Mouse (Mus musculus): ENCODE measurements around the gene Nbea. TPM values are rescaled to one million over a fixed set of nuclear protein-coding genes. Genes with fewer than 3 reads are reported as not detected.

Gene Nbea
- polyA plus RNA-seq, 1 experiment from 2014 or later, result 0.03 TPM

- 12% methylated on average over 53 of the region's 54 CpGs for WGBS (ENCODE audit: missing documents)
- no peak overlapping the region for H3K4me3 ChIP-seq (ENCODE audit: inconsistent target)
Observed at GRCm38 (mm10) chr3:55787487-55788213, 395.9 kb downstream of the Nbea start.

GRCm38 (mm10) chr3:55786835-55787486, 396.5 kb downstream of the Nbea start:
- no peak overlapping the region for H3K4me3 ChIP-seq (ENCODE audit: inconsistent target)
- 82% methylated on average over 17 of the region's 17 CpGs for WGBS (ENCODE audit: missing documents)
- no peaks in the 10 kb centered on the region for H3K36me3 ChIP-seq (ENCODE audit: inconsistent target)
- H3K79me2 ChIP-seq (ENCODE audit: inconsistent target), result no peaks in the 10 kb centered on the region
- no peak overlapping the region for H3K27ac ChIP-seq

More at GRCm38 (mm10) chr3:55787487-55788213, 395.9 kb downstream of the Nbea start:
- Histone ChIP-seq H3K36me3 (ENCODE audit: inconsistent target) (no peaks in the 10 kb centered on the region), H3K79me2 (ENCODE audit: inconsistent target) (no peaks in the 10 kb centered on the region), H3K27ac (no peak overlapping the region)

DNA sequence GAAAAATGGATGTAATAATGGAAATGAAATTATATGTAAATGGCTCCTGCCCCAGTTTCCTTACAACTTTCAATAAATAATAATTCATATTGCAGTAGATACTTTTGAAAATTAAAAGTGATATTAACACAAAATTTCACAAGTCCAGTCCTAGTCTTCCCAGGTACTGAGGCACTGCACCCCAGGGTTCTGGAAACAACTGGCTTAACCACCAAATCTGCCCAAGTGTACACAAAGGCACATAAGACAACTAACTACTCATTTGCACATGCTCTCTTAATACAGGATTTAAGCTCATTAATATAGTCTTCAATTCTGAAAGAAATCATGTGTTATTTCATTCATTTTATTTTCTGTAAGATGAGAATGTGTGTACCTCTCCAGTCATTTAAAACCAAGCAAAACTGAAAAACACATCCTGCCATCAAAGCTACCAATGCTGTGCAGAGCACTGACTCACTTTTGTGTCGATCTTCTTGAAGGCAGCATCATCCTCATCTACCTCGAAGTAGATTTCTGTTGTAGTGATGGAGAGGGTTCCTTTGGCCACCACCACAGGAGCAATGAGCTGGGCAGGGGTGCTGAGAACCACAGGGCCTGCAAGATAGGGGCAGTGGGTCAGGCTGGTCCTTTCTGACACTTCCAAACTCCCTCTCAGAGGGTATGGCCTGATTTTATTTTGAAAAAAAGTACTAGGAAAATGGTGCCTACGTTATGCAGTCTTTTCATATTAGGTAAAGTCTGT, 397.3 kb downstream of the Nbea start:
- Histone ChIP-seq H3K36me3 (ENCODE audit: inconsistent target) (no peaks in the 10 kb centered on the region), H3K79me2 (ENCODE audit: inconsistent target) (no peaks in the 10 kb centered on the region), H3K4me3 (ENCODE audit: inconsistent target) (no peak overlapping the region), H3K27ac (no peak overlapping the region)
- WGBS (ENCODE audit: missing documents), result 77% methylated on average over 3 of the region's 3 CpGs

DNA sequence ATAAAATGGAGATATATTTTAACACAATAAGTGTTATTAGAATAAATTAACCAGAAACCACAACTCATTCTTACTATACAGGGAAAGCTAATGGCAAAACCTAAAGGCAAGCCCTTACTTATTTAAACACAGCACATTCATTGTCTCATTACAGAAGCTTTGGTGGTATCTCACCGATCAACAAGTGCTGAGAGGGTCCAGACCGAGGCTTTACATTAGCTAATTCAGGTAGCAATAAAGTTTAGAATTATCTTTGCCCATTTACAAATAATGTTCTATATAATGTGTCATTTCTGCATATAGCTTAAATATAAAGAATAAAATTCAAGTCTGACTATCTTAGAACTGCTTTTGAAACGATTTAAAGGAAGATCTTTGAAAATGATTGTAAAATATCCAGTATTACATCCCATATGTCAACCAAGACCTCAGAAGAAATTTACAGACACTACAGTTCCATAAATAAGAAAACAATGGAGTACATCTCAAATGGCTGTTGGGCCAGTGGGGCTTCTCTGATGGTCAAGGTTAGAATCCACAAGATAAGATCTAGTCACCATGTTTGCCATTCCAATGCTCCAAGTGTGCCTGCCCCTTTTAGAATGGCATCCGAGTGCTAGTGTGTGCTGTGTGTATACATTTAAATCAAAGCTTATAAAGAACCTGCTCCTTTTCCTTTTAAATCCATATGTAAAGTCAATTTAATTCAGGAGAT, 398.1 kb downstream of the Nbea start:
- no peaks in the 10 kb centered on the region for H3K79me2 ChIP-seq (ENCODE audit: inconsistent target)
- no peak overlapping the region for H3K4me3 ChIP-seq (ENCODE audit: inconsistent target)
- 95% methylated on average over 4 of the region's 4 CpGs for WGBS (ENCODE audit: missing documents)
- H3K36me3 ChIP-seq (ENCODE audit: inconsistent target), result no peaks in the 10 kb centered on the region
- no peak overlapping the region for H3K27ac ChIP-seq

DNA sequence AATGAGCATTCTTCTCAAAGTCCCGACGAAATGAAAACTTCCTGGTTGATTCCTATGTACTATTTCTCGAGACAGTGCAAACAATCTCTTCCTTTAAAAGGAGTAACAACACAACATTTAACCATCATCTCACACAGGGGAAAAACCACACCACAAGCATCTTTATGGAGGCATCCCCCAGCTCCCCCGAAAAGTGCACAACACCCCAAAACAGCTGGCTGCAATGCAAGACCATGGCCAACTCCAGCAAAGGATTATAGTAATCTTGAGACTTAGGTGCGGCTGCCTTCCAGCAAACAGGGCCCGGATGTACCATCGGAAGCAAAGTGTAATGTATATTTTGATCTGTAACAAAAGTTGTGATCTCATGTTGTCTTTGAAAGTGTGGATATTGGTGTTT, 399.4 kb downstream of the Nbea start:
- no peaks in the 10 kb centered on the region for H3K36me3 ChIP-seq (ENCODE audit: inconsistent target)
- H3K27ac ChIP-seq, result no peak overlapping the region
- 33% methylated on average over 7 of the region's 7 CpGs for WGBS (ENCODE audit: missing documents)
- H3K79me2 ChIP-seq (ENCODE audit: inconsistent target), result no peaks in the 10 kb centered on the region
- H3K4me3 ChIP-seq (ENCODE audit: inconsistent target), result peak overlapping the region; percentile 43; the same call in 1 of the 2 replicates

GRCm38 (mm10) chr3:55783171-55784081, 400.1 kb downstream of the Nbea start:
- Histone ChIP-seq H3K79me2 (ENCODE audit: inconsistent target) (no peaks in the 10 kb centered on the region), H3K36me3 (ENCODE audit: inconsistent target) (no peaks in the 10 kb centered on the region), H3K4me3 (ENCODE audit: inconsistent target) (peak overlapping the region; percentile 43), H3K27ac (no peak overlapping the region)
- 5% methylated on average over 45 of the region's 45 CpGs for WGBS (ENCODE audit: missing documents)

GRCm38 (mm10) chr3:55782771-55783170, 400.7 kb downstream of the Nbea start:
- Histone ChIP-seq H3K79me2 (ENCODE audit: inconsistent target) (no peaks in the 10 kb centered on the region), H3K36me3 (ENCODE audit: inconsistent target) (no peaks in the 10 kb centered on the region), H3K27ac (no peak overlapping the region), H3K4me3 (ENCODE audit: inconsistent target) (peak overlapping the region; percentile 43)
- WGBS (ENCODE audit: missing documents), result under 1% methylated on average over 22 of the region's 22 CpGs

DNA sequence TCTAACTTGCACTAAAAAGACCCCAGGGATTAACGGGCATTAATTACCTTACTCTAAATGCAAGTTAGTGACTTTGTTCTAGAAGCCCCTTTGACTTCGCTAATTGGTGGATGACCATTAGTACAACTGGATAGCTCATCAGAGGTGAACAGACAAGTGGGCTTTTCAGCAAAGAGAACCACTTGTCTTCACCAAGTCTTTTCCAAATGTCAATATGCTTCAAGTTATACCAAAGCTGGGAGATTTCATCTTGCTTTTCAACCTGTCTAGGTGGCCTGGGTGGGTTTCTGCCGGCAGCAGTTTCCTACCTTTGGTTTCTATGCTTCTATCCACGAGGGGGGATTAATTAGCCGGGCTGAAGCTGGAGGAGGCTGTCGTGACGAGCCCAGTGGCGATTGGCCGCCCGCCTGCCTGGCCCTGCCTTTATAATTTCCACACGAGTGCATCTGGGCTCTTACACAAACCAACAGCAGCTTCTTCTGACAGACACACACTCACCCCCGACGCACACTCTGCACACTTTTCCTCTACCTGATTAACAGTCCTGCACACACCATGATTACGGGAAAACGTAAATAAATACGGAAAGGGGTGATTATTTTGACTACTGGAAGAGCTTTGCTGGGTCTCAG, 401.3 kb downstream of the Nbea start, which contains the start of gene Mab21l1:
Mab21l1 (plus strand) TSS at position 455 of the 632 bp plus-strand sequence.
- Histone ChIP-seq H3K27ac (no peak within 1 kb of the TSS), H3K4me3 (ENCODE audit: inconsistent target) (peak within 1 kb of the TSS; percentile 43)

GRCm38 (mm10) chr3:55781429-55782055, 402.0 kb downstream of the Nbea start:
- no peaks in the 10 kb centered on the region for H3K36me3 ChIP-seq (ENCODE audit: inconsistent target)
- 39% methylated on average over 5 of the region's 5 CpGs for WGBS (ENCODE audit: missing documents)
- no peak overlapping the region for H3K27ac ChIP-seq
- H3K79me2 ChIP-seq (ENCODE audit: inconsistent target), result no peaks in the 10 kb centered on the region
- no peak overlapping the region for H3K4me3 ChIP-seq (ENCODE audit: inconsistent target)

More for the DNA sequence above, 401.3 kb downstream of the Nbea start, which contains the start of gene Mab21l1:
- Histone ChIP-seq H3K36me3 (ENCODE audit: inconsistent target) (no peaks in the 10 kb centered on the region), H3K79me2 (ENCODE audit: inconsistent target) (no peaks in the 10 kb centered on the region)
- 16% methylated on average over 16 of the region's 16 CpGs for WGBS (ENCODE audit: missing documents)

- no peaks in the 10 kb centered on the region for H3K36me3 ChIP-seq (ENCODE audit: inconsistent target)
- no peaks in the 10 kb centered on the region for H3K79me2 ChIP-seq (ENCODE audit: inconsistent target)
- H3K4me3 ChIP-seq (ENCODE audit: inconsistent target), result no peak overlapping the region
- no peak overlapping the region for H3K27ac ChIP-seq
- 17% methylated on average over 53 of the region's 53 CpGs for WGBS (ENCODE audit: missing documents)
Observed at GRCm38 (mm10) chr3:55780120-55781070, 403.1 kb downstream of the Nbea start.

- Histone ChIP-seq H3K27ac (no peak overlapping the region), H3K4me3 (ENCODE audit: inconsistent target) (no peak overlapping the region), H3K36me3 (ENCODE audit: inconsistent target) (no peaks in the 10 kb centered on the region), H3K79me2 (ENCODE audit: inconsistent target) (no peaks in the 10 kb centered on the region)
- WGBS (ENCODE audit: missing documents), result 89% methylated on average over 7 of the region's 8 CpGs
Observed at GRCm38 (mm10) chr3:55778764-55779730, 404.5 kb downstream of the Nbea start.

All from macrophage (primary cell).